Mouse (Mus musculus): ENCODE measurements at regions not wholly inside any gene's neighbourhood (a gene's known extent, or its start where the extent isn't known, plus 50 kb on each side); places are given as distances from the start of the nearest gene placed in this dataset.

GRCm38 (mm10) chr13:47636511-47637103 is 514.2 kb downstream of the Rnf144b start:
- Histone ChIP-seq H3K4me1 (ENCODE audit: control insufficient read depth, insufficient read depth, low read length) (no peaks in the 10 kb centered on the region), H3K27me3 (ENCODE audit: control insufficient read depth, insufficient read depth, low read length) (no peaks in the 10 kb centered on the region), H3K27ac (ENCODE audit: control insufficient read depth, insufficient read depth, low read depth, low read length) (no peak overlapping the region), H3K4me3 (ENCODE audit: control insufficient read depth, low read depth, low read length) (no peak overlapping the region), H3K36me3 (ENCODE audit: control insufficient read depth, insufficient read depth, low read length) (no peaks in the 10 kb centered on the region)
- no peak for TF ChIP-seq POLR2A (IDR thresholded peaks at IDR 0.05; ENCODE audit: control insufficient read depth, low read depth, low read length)
- TF ChIP-seq CTCF (IDR thresholded peaks at IDR 0.05; ENCODE audit: control insufficient read depth, insufficient read depth, insufficient replicate concordance, low read depth, low read length): no peak

- TF ChIP-seq POLR2A (IDR thresholded peaks at IDR 0.05; ENCODE audit: control insufficient read depth, low read depth, low read length) (no peak), CTCF (IDR thresholded peaks at IDR 0.05; ENCODE audit: control insufficient read depth, insufficient read depth, insufficient replicate concordance, low read depth, low read length) (peak; percentile 57; the same call in 1 of the 2 replicates)
- H3K4me3 ChIP-seq (ENCODE audit: control insufficient read depth, low read depth, low read length): no peak overlapping the region
- H3K27ac ChIP-seq (ENCODE audit: control insufficient read depth, insufficient read depth, low read depth, low read length): no peak overlapping the region
- H3K4me1 ChIP-seq (ENCODE audit: control insufficient read depth, insufficient read depth, low read length): no peaks in the 10 kb centered on the region
- no peaks in the 10 kb centered on the region for H3K36me3 ChIP-seq (ENCODE audit: control insufficient read depth, insufficient read depth, low read length)
- no peaks in the 10 kb centered on the region for H3K27me3 ChIP-seq (ENCODE audit: control insufficient read depth, insufficient read depth, low read length)
Observed at GRCm38 (mm10) chr13:47642341-47642740, 519.9 kb downstream of the Rnf144b start.

- no peak overlapping the region for H3K27ac ChIP-seq (ENCODE audit: control insufficient read depth, insufficient read depth, low read depth, low read length)
- no peaks in the 10 kb centered on the region for H3K27me3 ChIP-seq (ENCODE audit: control insufficient read depth, insufficient read depth, low read length)
- no peaks in the 10 kb centered on the region for H3K36me3 ChIP-seq (ENCODE audit: control insufficient read depth, insufficient read depth, low read length)
- peaks cover 4% of the 10 kb centered on the region for H3K4me1 ChIP-seq (ENCODE audit: control insufficient read depth, insufficient read depth, low read length)
- H3K4me3 ChIP-seq (ENCODE audit: control insufficient read depth, low read depth, low read length): no peak overlapping the region
- TF ChIP-seq CTCF (IDR thresholded peaks at IDR 0.05; ENCODE audit: control insufficient read depth, insufficient read depth, insufficient replicate concordance, low read depth, low read length) (no peak), POLR2A (IDR thresholded peaks at IDR 0.05; ENCODE audit: control insufficient read depth, low read depth, low read length) (no peak)
Observed at GRCm38 (mm10) chr13:47645081-47645480, 522.6 kb downstream of the Rnf144b start.

- TF ChIP-seq CTCF (IDR thresholded peaks at IDR 0.05; ENCODE audit: control insufficient read depth, insufficient read depth, insufficient replicate concordance, low read depth, low read length) (no peak), POLR2A (IDR thresholded peaks at IDR 0.05; ENCODE audit: control insufficient read depth, low read depth, low read length) (no peak)
Observed at GRCm38 (mm10) chr13:47647693-47648092, 525.2 kb downstream of the Rnf144b start.

GRCm38 (mm10) chr13:47650093-47650492 is 527.6 kb downstream of the Rnf144b start:
- peak overlapping the region; percentile 56 for H3K4me3 ChIP-seq (ENCODE audit: control insufficient read depth, low read depth, low read length)
- H3K27ac ChIP-seq (ENCODE audit: control insufficient read depth, insufficient read depth, low read depth, low read length): no peak overlapping the region
- TF ChIP-seq CTCF (IDR thresholded peaks at IDR 0.05; ENCODE audit: control insufficient read depth, insufficient read depth, insufficient replicate concordance, low read depth, low read length) (no peak), POLR2A (IDR thresholded peaks at IDR 0.05; ENCODE audit: control insufficient read depth, low read depth, low read length) (no peak)

More at GRCm38 (mm10) chr13:47647693-47648092, 525.2 kb downstream of the Rnf144b start:
- Histone ChIP-seq H3K27me3 (ENCODE audit: control insufficient read depth, insufficient read depth, low read length) (no peaks in the 10 kb centered on the region), H3K36me3 (ENCODE audit: control insufficient read depth, insufficient read depth, low read length) (no peaks in the 10 kb centered on the region), H3K27ac (ENCODE audit: control insufficient read depth, insufficient read depth, low read depth, low read length) (no peak overlapping the region), H3K4me3 (ENCODE audit: control insufficient read depth, low read depth, low read length) (no peak overlapping the region), H3K4me1 (ENCODE audit: control insufficient read depth, insufficient read depth, low read length) (peaks cover 4% of the 10 kb centered on the region)

GRCm38 (mm10) chr13:47666470-47666869 is 544.0 kb downstream of the Rnf144b start:
- no peaks in the 10 kb centered on the region for H3K27me3 ChIP-seq (ENCODE audit: control insufficient read depth, insufficient read depth, low read length)

More at GRCm38 (mm10) chr13:47650093-47650492, 527.6 kb downstream of the Rnf144b start:
- Histone ChIP-seq H3K36me3 (ENCODE audit: control insufficient read depth, insufficient read depth, low read length) (no peaks in the 10 kb centered on the region), H3K27me3 (ENCODE audit: control insufficient read depth, insufficient read depth, low read length) (no peaks in the 10 kb centered on the region), H3K4me1 (ENCODE audit: control insufficient read depth, insufficient read depth, low read length) (peaks cover 4% of the 10 kb centered on the region)

GRCm38 (mm10) chr13:47666956-47667701 is 544.7 kb downstream of the Rnf144b start:
- Histone ChIP-seq H3K27me3 (ENCODE audit: control insufficient read depth, insufficient read depth, low read length) (no peaks in the 10 kb centered on the region), H3K4me1 (ENCODE audit: control insufficient read depth, insufficient read depth, low read length) (peaks cover 14% of the 10 kb centered on the region), H3K27ac (ENCODE audit: control insufficient read depth, insufficient read depth, low read depth, low read length) (no peak overlapping the region), H3K36me3 (ENCODE audit: control insufficient read depth, insufficient read depth, low read length) (no peaks in the 10 kb centered on the region), H3K4me3 (ENCODE audit: control insufficient read depth, low read depth, low read length) (peak overlapping the region; percentile 36)
- TF ChIP-seq CTCF (IDR thresholded peaks at IDR 0.05; ENCODE audit: control insufficient read depth, insufficient read depth, insufficient replicate concordance, low read depth, low read length) (peak; percentile 89), POLR2A (IDR thresholded peaks at IDR 0.05; ENCODE audit: control insufficient read depth, low read depth, low read length) (no peak)

More at GRCm38 (mm10) chr13:47666470-47666869, 544.0 kb downstream of the Rnf144b start:
- H3K36me3 ChIP-seq (ENCODE audit: control insufficient read depth, insufficient read depth, low read length): no peaks in the 10 kb centered on the region
- H3K4me1 ChIP-seq (ENCODE audit: control insufficient read depth, insufficient read depth, low read length): peaks cover 14% of the 10 kb centered on the region
- 0 out of 2 replicates have a peak overlapping the region, but pooled peaks have one; percentile 2 for H3K4me3 ChIP-seq (ENCODE audit: control insufficient read depth, low read depth, low read length)
- TF ChIP-seq POLR2A (IDR thresholded peaks at IDR 0.05; ENCODE audit: control insufficient read depth, low read depth, low read length) (no peak), CTCF (IDR thresholded peaks at IDR 0.05; ENCODE audit: control insufficient read depth, insufficient read depth, insufficient replicate concordance, low read depth, low read length) (no peak)
- no peak overlapping the region for H3K27ac ChIP-seq (ENCODE audit: control insufficient read depth, insufficient read depth, low read depth, low read length)
